Mouse (Mus musculus): ENCODE results near the gene Foxc1. TPM values are rescaled to one million over a fixed set of nuclear protein-coding genes. Genes with fewer than 3 reads are reported as not detected.

Gene Foxc1
- polyA plus RNA-seq, 1 experiment from 2014 or later = 0.23 TPM

GRCm38 (mm10) chr13:31808116-31808803 lies 1.8 kb downstream of the Foxc1 start:
- H3K9ac ChIP-seq = no peak overlapping the region
- peaks cover 28% of the 10 kb centered on the region for H3K4me1 ChIP-seq (replicated peaks)
- WGBS = under 1% methylated on average over 68 of the region's 73 CpGs
- H3K9me3 ChIP-seq = no peaks in the 10 kb centered on the region
- H3K4me3 ChIP-seq (replicated peaks) = peak overlapping the region; percentile 62
- peak overlapping the region; percentile 100 for H3K4me2 ChIP-seq (replicated peaks)
- no peak overlapping the region for H3K27ac ChIP-seq
- no peaks in the 10 kb centered on the region for H3K36me3 ChIP-seq
- 0 out of 2 replicates have a peak, but pooled peaks have one; percentile 8 for ATAC-seq
- H3K27me3 ChIP-seq (replicated peaks) = peaks cover 83% of the 10 kb centered on the region

- H3K4me3 ChIP-seq (replicated peaks) = peak overlapping the region; percentile 62
- peak overlapping the region; percentile 100 for H3K4me2 ChIP-seq (replicated peaks)
- H3K27ac ChIP-seq = no peak overlapping the region
- no peaks in the 10 kb centered on the region for H3K9me3 ChIP-seq
- peaks cover 83% of the 10 kb centered on the region for H3K27me3 ChIP-seq (replicated peaks)
- H3K36me3 ChIP-seq = no peaks in the 10 kb centered on the region
- peaks cover 26% of the 10 kb centered on the region for H3K4me1 ChIP-seq (replicated peaks)
- 9% methylated on average over 16 of the region's 16 CpGs for WGBS
- ATAC-seq = no peak
- H3K9ac ChIP-seq = no peak overlapping the region
These were observed 2.5 kb downstream of the Foxc1 start for GRCm38 (mm10) chr13:31808804-31809420.

GRCm38 (mm10) chr13:31809701-31810100 lies 3.3 kb downstream of the Foxc1 start:
- Histone ChIP-seq H3K9ac (no peak overlapping the region), H3K4me1 (replicated peaks) (peaks cover 26% of the 10 kb centered on the region), H3K4me2 (replicated peaks) (no peak overlapping the region), H3K27me3 (replicated peaks) (peaks cover 81% of the 10 kb centered on the region), H3K36me3 (no peaks in the 10 kb centered on the region), H3K27ac (no peak overlapping the region), H3K9me3 (no peaks in the 10 kb centered on the region), H3K4me3 (replicated peaks) (no peak overlapping the region)
- ATAC-seq = no peak
- WGBS = 20% methylated on average over 6 of the region's 6 CpGs

GRCm38 (mm10) chr13:31810375-31810692 lies 3.9 kb downstream of the Foxc1 start:
- no peak for ATAC-seq
- H3K4me3 ChIP-seq (replicated peaks) = peak overlapping the region; percentile 37
- no peak overlapping the region for H3K9ac ChIP-seq
- H3K4me2 ChIP-seq (replicated peaks) = peak overlapping the region; percentile 67; the same call in 1 of the 2 replicates
- peaks cover 81% of the 10 kb centered on the region for H3K27me3 ChIP-seq (replicated peaks)
- no peaks in the 10 kb centered on the region for H3K36me3 ChIP-seq
- H3K27ac ChIP-seq = no peak overlapping the region
- 7% methylated on average over 9 of the region's 9 CpGs for WGBS
- peaks cover 26% of the 10 kb centered on the region for H3K4me1 ChIP-seq (replicated peaks)
- no peaks in the 10 kb centered on the region for H3K9me3 ChIP-seq

- ATAC-seq = no peak; the same call in 1 of the 2 replicates
- no peaks in the 10 kb centered on the region for H3K9me3 ChIP-seq
- no peak overlapping the region for H3K27ac ChIP-seq
- H3K4me3 ChIP-seq (replicated peaks) = peak overlapping the region; percentile 37
- H3K4me2 ChIP-seq (replicated peaks) = peak overlapping the region; percentile 67
- peaks cover 81% of the 10 kb centered on the region for H3K27me3 ChIP-seq (replicated peaks)
- peak overlapping the region; percentile 10 for H3K9ac ChIP-seq
- 1% methylated on average over 60 of the region's 65 CpGs for WGBS
- peaks cover 26% of the 10 kb centered on the region for H3K4me1 ChIP-seq (replicated peaks)
- H3K36me3 ChIP-seq = no peaks in the 10 kb centered on the region
These were observed 4.5 kb downstream of the Foxc1 start for GRCm38 (mm10) chr13:31810693-31811541.

- H3K4me1 ChIP-seq (replicated peaks) = peaks cover 26% of the 10 kb centered on the region
- peak overlapping the region; percentile 37 for H3K4me3 ChIP-seq (replicated peaks)
- peaks cover 81% of the 10 kb centered on the region for H3K27me3 ChIP-seq (replicated peaks)
- peak overlapping the region; percentile 67 for H3K4me2 ChIP-seq (replicated peaks)
- H3K27ac ChIP-seq = no peak overlapping the region
- H3K36me3 ChIP-seq = no peaks in the 10 kb centered on the region
- H3K9me3 ChIP-seq = no peaks in the 10 kb centered on the region
- H3K9ac ChIP-seq = peak overlapping the region; percentile 10; the same call in 1 of the 2 replicates
- 24% methylated on average over 44 of the region's 44 CpGs for WGBS
- no peak for ATAC-seq
These were observed 5.1 kb downstream of the Foxc1 start for GRCm38 (mm10) chr13:31811542-31812021.

GRCm38 (mm10) chr13:31812701-31813100 lies 6.3 kb downstream of the Foxc1 start:
- H3K4me1 ChIP-seq (replicated peaks) = peaks cover 16% of the 10 kb centered on the region
- H3K9me3 ChIP-seq = no peaks in the 10 kb centered on the region
- no peak overlapping the region for H3K4me2 ChIP-seq (replicated peaks)
- H3K27me3 ChIP-seq (replicated peaks) = peaks cover 75% of the 10 kb centered on the region
- WGBS = 79% methylated on average over 2 of the region's 2 CpGs
- no peak for ATAC-seq
- H3K27ac ChIP-seq = no peak overlapping the region
- H3K9ac ChIP-seq = no peak overlapping the region
- no peak overlapping the region for H3K4me3 ChIP-seq (replicated peaks)
- H3K36me3 ChIP-seq = no peaks in the 10 kb centered on the region

GRCm38 (mm10) chr13:31815383-31816003 lies 9.1 kb downstream of the Foxc1 start:
- no peak for ATAC-seq
- WGBS = 36% methylated on average over 15 of the region's 15 CpGs
- Histone ChIP-seq H3K9me3 (no peaks in the 10 kb centered on the region), H3K4me1 (replicated peaks) (peaks cover 7% of the 10 kb centered on the region; the same call in 1 of the 2 replicates), H3K27me3 (replicated peaks) (peaks cover 68% of the 10 kb centered on the region), H3K9ac (no peak overlapping the region), H3K4me3 (replicated peaks) (no peak overlapping the region), H3K36me3 (no peaks in the 10 kb centered on the region), H3K4me2 (replicated peaks) (no peak overlapping the region), H3K27ac (no peak overlapping the region)

- H3K27me3 ChIP-seq (replicated peaks) = peaks cover 42% of the 10 kb centered on the region
- H3K36me3 ChIP-seq = no peaks in the 10 kb centered on the region
- H3K4me3 ChIP-seq (replicated peaks) = no peak overlapping the region
- 0 out of 2 replicates have a peak, but pooled peaks cover 3% of the 10 kb centered on the region for H3K4me1 ChIP-seq (replicated peaks)
- ATAC-seq = no peak
- no peak overlapping the region for H3K27ac ChIP-seq
- H3K4me2 ChIP-seq (replicated peaks) = no peak overlapping the region
- no peak overlapping the region for H3K9ac ChIP-seq
- H3K9me3 ChIP-seq = no peaks in the 10 kb centered on the region
- 48% methylated on average over 7 of the region's 7 CpGs for WGBS
These were observed 11.9 kb downstream of the Foxc1 start for GRCm38 (mm10) chr13:31818337-31818736.

GRCm38 (mm10) chr13:31819664-31820405 lies 13.4 kb downstream of the Foxc1 start:
- H3K4me2 ChIP-seq (replicated peaks) = no peak overlapping the region
- no peaks in the 10 kb centered on the region for H3K9me3 ChIP-seq
- no peaks in the 10 kb centered on the region for H3K36me3 ChIP-seq
- H3K4me1 ChIP-seq (replicated peaks) = 0 out of 2 replicates have a peak, but pooled peaks cover 3% of the 10 kb centered on the region
- 58% methylated on average over 14 of the region's 14 CpGs for WGBS
- H3K27ac ChIP-seq = no peak overlapping the region
- H3K9ac ChIP-seq = no peak overlapping the region
- no peak overlapping the region for H3K4me3 ChIP-seq (replicated peaks)
- ATAC-seq = no peak
- H3K27me3 ChIP-seq (replicated peaks) = peaks cover 30% of the 10 kb centered on the region

GRCm38 (mm10) chr13:31820587-31821017 lies 14.2 kb downstream of the Foxc1 start:
- 0 out of 2 replicates have a peak overlapping the region, but pooled peaks have one; percentile 21 for H3K9ac ChIP-seq
- WGBS = 10% methylated on average over 16 of the region's 16 CpGs
- no peaks in the 10 kb centered on the region for H3K9me3 ChIP-seq
- H3K4me1 ChIP-seq (replicated peaks) = 0 out of 2 replicates have a peak, but pooled peaks cover 3% of the 10 kb centered on the region
- H3K27ac ChIP-seq = no peak overlapping the region
- H3K4me2 ChIP-seq (replicated peaks) = peak overlapping the region; percentile 48
- peaks cover 22% of the 10 kb centered on the region for H3K27me3 ChIP-seq (replicated peaks)
- H3K36me3 ChIP-seq = no peaks in the 10 kb centered on the region
- peak; percentile 86 for ATAC-seq
- peak overlapping the region; percentile 14; the same call in 1 of the 2 replicates for H3K4me3 ChIP-seq (replicated peaks)
